Mouse (Mus musculus) mesoderm, embryonic 11.5 days (tissue): ENCODE data around the gene Scube1.

ENCODE experiments used
- DNase-seq: peaks from one replicate; pipeline ENCODE4 v3.0.0-alpha.2; 2012; ENCODE audit warnings: low read depth, low spot score

Scube1 gene

DNA sequence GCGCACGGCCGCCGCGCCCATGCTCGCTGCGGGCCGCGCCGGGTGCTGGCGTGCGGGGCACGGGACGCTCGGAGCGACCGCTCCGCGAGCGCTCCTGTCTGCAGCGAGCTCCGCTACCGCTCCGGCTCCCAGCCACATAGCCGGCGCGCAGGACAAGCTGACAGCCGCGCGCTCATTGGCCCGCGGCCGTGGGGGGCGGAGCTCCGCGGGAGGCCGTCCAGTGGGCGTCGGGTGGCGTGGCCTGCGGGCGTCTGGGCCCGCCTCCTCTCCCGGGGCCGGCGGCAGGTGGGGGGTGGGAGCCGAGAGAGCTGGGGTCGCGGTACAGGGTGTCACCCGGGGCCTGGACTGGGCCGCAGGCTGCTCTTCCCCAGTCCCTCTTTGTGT is at the start of gene Scube1:
Gene Scube1, minus strand, starts transcription at position 136 of the 384 bp plus-strand sequence.
- peak; percentile 92 for DNase-seq

GRCm38 (mm10) chr15:83772953-83773352 is 48.1 kb upstream of the Scube1 start:
- no peak for DNase-seq

DNA sequence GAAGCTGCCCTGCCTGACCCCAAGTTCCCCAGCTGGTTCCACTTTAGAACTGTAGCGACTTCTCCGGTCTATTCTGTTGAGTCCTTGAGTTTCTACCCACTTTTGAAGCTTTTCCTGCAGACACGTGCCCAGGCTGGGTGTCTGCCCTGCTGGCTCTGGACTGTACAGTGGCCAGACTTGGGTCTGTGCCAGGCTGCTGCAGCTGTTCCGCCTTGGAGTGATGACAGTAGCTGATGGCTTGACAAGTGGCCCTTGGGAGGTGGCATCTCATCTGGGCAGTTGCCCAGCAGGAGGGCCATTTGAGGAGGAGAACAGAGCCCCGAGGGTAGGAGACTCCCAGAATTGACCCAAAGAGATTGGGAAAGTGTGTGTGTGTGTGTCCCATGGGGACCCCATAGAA is 47.6 kb upstream of the Scube1 start:
- DNase-seq = no peak

- no peak for DNase-seq
Observed at GRCm38 (mm10) chr15:83771346-83772053, 46.7 kb upstream of the Scube1 start.

GRCm38 (mm10) chr15:83765388-83766029 is 40.7 kb upstream of the Scube1 start:
- DNase-seq = peak; percentile 52

GRCm38 (mm10) chr15:83761512-83761911 is 36.7 kb upstream of the Scube1 start:
- DNase-seq = no peak

- peak; percentile 73 for DNase-seq
Observed at GRCm38 (mm10) chr15:83760683-83761082, 35.9 kb upstream of the Scube1 start.

GRCm38 (mm10) chr15:83758958-83759357 is 34.1 kb upstream of the Scube1 start:
- DNase-seq = no peak

DNA sequence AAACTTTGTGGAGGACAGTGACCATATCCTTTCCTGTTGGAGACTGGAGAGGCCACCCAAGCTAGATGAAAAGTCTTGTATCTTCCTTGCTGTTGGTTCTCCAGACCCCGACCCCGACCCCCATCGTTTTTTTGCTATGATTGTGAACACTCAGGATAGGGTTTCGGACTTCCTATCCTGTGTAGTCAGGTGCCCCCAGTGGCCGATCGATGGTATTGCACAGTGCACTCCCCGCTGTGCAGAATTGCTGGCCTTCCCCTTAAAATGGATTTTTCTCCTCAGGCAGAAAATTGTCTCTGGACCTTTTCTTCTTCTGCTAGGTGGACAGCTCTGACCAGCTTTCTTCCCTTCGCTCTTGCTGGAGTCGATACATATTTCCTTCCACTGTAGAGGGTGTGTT is 31.9 kb upstream of the Scube1 start:
- DNase-seq = peak; percentile 64

- DNase-seq = no peak
Observed at GRCm38 (mm10) chr15:83749436-83749835, 24.6 kb upstream of the Scube1 start.

GRCm38 (mm10) chr15:83748986-83749385 is 24.2 kb upstream of the Scube1 start:
- no peak for DNase-seq

DNA sequence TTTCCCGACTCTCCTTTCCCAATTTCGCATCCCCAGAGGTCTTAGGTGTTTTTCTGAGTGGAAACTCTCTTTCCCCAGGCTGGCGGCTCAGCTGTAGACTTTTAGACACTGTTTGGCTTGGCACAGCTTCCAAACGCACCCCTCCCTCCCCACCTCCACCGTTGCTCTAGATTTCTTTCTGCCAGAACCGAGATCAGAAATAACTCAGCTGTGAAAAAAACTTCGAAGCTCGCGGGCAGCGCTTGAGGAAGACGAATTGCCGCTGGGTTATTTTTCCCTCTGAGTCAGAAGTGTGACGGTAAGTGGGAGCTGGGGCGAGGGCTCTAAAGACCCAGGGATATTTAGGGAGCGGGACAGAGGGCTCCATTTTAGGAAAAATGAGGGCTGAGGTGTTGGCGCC is 21.5 kb upstream of the Scube1 start:
- no peak for DNase-seq

DNA sequence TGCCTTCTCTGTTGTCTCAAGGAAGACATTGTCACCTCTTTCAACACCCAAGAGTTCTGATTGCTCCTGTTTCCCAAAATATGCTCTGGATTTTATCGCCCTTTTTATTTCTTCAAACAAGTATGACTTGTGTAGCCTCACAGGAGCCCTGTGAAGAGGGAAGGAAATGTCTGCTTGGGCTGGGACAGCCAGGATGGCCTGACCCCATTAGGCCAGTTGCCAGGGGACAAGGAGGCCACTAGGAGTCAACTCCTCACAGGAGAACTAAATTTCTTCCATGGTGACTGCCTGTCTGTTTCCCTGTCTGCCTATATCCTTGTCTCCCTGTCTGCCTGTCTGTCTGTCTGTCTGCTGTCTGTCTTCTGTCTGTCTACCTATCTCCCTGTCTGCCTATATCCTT is 17.2 kb upstream of the Scube1 start:
- no peak for DNase-seq

GRCm38 (mm10) chr15:83740676-83741422 is 16.0 kb upstream of the Scube1 start:
- DNase-seq = peak; percentile 64

- peak; percentile 70 for DNase-seq
Observed at GRCm38 (mm10) chr15:83727626-83728025, 2.8 kb upstream of the Scube1 start.

GRCm38 (mm10) chr15:83726741-83727140 is 1.9 kb upstream of the Scube1 start:
- DNase-seq = no peak

GRCm38 (mm10) chr15:83725556-83726200 is 857 bp upstream of the Scube1 start:
- peak; percentile 29 for DNase-seq

- peak; percentile 30 for DNase-seq
Observed at GRCm38 (mm10) chr15:83724160-83724885, 498 bp downstream of the Scube1 start.

GRCm38 (mm10) chr15:83715582-83716228 is 9.1 kb downstream of the Scube1 start:
- no peak for DNase-seq

GRCm38 (mm10) chr15:83712798-83713197 is 12.0 kb downstream of the Scube1 start:
- no peak for DNase-seq

- no peak for DNase-seq
Observed at GRCm38 (mm10) chr15:83712361-83712760, 12.5 kb downstream of the Scube1 start.
